Mouse (Mus musculus): ENCODE data around the gene Cox8a. TPM values are rescaled to one million over a fixed set of nuclear protein-coding genes. Genes with fewer than 3 reads are reported as not detected.

Gene Cox8a
- total RNA-seq (2021) = 1,000 to 10,000 TPM; 1,005 to 1,018 TPM

GRCm38 (mm10) chr19:7217162-7217925, at the start of gene Cox8a:
Cox8a (minus strand) TSS chr19:7217616.
- peak; percentile 95 to 97 for DNase-seq

GRCm38 (mm10) chr19:7266421-7266831, 49.0 kb upstream of the Cox8a start:
- DNase-seq = peak in 1 of 2 experiments; percentile 7

DNA sequence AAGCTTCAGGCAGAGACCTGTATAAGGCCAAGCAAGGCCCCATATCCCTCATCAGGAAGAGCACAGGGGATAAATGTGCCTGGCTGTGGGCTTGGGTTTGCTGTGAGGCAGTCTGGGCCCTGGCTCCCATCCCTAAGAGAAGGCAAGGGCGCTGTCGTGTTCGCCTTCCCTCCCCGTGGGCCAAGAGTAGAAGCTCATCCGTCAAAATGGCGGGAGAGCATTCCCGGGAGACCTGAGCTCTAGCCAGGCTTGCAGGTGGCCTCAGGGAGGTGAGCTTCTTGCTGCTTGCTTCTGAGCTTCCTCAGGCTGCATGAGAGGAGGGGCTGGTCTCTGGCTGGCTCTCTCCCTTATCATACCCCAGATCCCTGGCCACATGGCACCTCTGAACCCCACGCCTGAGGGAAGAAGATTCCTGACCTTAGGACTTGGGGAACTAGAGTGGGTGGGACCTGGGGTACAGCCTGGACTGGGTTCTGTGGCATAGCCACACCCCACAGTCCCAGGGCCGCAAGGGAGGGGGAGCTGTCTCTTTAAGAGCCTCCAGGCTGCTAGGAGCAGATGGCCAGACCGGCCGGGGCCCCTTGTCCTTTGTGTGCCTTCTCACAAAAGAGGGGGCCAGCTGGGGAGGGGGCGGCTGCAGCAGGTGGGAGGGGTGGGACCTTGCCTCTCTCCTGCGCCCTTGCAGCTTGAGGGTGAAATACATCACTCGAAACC, 48.2 kb upstream of the Cox8a start:
- no peak for DNase-seq

GRCm38 (mm10) chr19:7264766-7265331, 47.4 kb upstream of the Cox8a start:
- DNase-seq = peak in 1 of 2 experiments; percentile 27

- peak in 1 of 2 experiments; percentile 67 for DNase-seq
Measured at GRCm38 (mm10) chr19:7264088-7264765, 46.8 kb upstream of the Cox8a start.

- no peak for DNase-seq
Measured at GRCm38 (mm10) chr19:7262592-7262991, 45.2 kb upstream of the Cox8a start.

DNA sequence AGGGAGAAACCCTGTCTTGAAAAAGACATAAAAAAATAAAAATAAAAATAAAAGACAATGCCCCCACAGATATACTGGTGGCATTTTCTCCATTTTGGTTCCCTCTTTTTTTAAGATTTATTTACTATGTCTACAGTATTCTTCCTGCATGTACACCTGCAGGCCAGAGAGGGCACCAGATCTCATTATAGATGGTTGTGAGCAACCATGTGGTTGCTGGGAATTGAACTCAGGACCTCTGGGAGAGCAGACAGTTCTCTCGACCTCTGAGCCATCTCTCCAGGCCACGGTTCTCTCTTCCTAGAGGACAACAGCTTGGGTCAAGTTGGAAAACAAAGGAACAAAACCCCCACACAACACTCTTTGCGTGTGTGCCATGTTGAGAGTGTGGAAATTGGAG, 44.5 kb upstream of the Cox8a start:
- no peak for DNase-seq

DNA sequence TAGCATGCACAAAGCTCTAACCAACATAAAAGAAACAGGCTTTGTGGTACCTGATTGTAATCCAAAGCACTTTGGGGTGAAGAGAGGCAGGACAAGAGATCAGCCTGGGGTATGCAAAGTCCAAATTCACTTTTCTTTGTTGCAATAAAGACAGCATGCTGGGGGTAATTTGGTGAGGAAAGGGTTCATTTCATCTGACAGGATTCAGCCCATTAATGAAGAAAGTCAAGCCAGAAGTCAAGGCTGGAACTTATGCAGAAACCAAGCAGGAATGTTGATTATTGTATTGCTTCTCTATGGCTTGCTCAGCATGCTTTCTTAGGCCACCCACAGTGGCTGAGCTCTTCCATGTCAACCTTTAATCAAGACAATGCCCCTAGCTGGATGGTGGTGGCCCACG, 44.1 kb upstream of the Cox8a start:
- DNase-seq = no peak

- no peak for DNase-seq
Measured at GRCm38 (mm10) chr19:7257881-7258280, 40.5 kb upstream of the Cox8a start.

DNA sequence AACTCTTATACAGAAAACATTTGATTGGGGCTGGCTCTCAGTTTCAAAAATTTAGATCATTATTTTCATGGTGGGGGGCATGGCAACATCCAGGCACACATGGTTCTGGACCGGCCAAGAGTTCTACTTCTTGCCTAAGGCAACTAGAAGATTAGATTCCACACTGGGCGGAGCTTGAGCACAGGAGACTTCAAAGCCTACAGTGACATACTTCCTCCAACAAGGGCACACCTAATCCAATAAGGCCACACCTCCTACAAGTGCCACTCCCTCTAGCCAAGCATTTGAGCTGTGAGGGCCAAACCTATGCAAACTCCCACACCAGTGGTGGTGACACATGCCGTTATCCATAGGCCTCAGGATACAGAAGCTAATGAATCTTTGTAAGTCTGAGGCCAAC, 28.6 kb upstream of the Cox8a start:
- DNase-seq = no peak

- peak; percentile 89 to 90 for DNase-seq
Measured at GRCm38 (mm10) chr19:7240782-7241690, 23.6 kb upstream of the Cox8a start, which contains the start of gene Naa40. Naa40 (minus strand) TSS chr19:7241183.

GRCm38 (mm10) chr19:7240291-7240690, 22.9 kb upstream of the Cox8a start:
- DNase-seq = no peak

DNA sequence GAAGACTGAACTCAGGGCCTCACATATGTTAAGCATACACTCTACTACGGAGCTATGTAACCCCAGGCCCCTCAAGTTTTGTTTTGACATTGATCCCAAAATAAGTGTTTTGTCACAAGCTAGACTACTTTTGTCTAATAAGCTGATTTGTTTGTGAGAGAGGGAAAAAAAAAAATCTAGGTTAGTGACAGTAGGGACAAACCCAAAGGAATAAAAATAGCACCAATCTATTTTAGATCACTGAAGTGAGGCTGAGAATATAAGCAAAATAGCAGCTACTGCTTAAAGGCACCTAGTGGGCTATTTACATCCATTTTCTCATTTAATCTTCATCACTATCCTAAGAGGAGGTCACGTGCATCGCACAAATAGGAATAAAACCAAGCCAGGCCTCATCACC, 22.2 kb upstream of the Cox8a start:
- DNase-seq = no peak

DNA sequence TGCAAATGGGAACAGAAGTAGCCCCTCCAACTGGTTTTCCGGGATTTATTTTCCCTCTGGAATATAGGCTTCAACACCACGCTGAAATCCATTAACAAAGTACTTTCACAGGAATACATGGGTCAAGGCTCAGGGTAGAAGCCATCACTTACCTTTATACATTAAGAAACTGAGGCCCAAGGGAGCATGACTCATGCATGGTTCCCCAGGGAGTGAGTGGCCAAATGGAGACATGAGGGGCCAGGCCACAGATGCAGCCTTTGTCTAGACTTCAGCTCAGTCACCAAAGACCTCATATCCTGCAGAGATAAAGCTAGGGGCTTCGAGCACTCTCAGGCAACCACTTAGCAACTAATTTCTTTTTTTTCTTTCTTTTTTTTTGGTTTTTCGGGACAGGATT, 19.3 kb upstream of the Cox8a start:
- DNase-seq = no peak

GRCm38 (mm10) chr19:7236011-7236410, 18.6 kb upstream of the Cox8a start:
- no peak for DNase-seq

DNA sequence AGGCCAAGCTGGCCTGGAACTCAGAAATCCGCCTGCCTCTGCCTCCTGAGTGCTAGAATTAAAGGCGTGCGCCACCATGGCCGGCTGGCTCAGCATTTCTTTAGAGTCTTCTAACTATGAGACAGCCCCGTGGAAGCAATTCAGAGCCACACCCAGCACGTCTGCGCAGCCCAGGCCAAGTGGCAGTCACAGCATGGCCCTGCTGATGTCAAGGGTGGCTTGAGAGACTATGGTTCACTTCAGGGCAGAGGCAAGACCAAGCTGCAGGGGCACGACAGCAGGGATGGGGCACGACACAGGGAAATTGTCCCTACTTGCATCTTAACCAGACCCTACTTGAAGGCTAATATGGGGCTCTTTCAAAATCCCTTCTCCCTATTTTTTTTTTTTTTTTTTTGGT, 18.0 kb upstream of the Cox8a start:
- DNase-seq = no peak

DNA sequence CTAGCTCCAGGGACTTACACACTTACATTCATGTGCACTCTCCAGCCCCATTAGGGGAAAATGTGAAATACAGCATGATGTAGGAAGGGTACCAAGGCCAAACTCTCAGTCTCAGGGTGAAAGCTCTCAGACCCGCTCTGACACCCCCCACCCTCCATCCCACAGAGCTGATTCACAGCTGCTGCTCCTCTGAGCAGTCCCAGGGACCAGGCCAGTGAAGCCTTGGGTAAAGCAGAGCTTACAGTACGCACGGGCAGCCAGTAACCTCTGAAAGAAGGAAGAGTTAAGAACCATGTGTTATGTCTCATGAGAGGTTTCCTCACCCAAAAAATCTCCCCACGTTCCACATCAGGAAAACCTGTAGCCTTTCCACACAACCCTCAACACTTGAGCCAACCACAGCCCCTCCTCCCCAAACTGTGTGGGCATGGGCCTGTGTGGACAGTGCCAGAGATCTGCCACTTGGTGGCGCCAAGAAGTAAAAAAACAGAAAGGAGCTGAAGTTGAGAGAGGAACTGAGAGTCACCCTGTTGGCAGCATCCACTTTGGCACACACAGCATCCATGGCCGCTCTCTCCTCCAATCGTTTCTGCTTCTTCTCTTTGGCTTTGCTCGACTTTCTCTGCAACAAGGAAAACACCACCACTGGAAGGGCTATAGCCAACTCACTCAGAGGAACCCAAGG, 17.3 kb upstream of the Cox8a start:
- peak; percentile 83 to 85 for DNase-seq

GRCm38 (mm10) chr19:7226511-7226914, 9.1 kb upstream of the Cox8a start:
- no peak for DNase-seq

DNA sequence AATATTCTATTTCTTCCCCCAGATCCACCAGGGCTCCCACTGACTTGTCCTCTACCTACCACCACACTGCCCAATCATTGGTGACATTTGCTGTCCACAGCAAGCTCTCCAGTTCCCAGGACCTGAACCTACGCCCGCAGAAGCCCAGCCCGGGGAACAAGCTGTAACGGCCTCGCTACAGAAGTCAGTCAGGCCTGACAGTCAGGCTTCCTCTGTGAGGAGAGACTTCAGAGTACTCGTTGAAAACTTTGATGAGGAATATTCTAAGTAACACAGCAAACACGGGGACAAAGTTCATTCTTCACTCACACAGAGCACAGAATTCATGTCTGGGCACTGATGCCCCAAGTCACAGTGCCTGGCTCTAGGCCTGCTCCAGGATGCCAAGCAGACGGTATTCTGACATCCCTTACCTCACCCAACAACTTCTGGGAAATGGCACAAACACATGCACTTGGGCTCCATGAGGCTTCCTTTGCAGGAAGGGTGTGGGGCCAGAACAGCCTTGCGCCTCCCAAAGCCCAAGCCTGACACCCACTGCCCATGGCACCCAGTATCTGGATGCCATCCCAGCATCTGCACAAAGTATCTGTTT, 7.8 kb upstream of the Cox8a start:
- DNase-seq = no peak

DNA sequence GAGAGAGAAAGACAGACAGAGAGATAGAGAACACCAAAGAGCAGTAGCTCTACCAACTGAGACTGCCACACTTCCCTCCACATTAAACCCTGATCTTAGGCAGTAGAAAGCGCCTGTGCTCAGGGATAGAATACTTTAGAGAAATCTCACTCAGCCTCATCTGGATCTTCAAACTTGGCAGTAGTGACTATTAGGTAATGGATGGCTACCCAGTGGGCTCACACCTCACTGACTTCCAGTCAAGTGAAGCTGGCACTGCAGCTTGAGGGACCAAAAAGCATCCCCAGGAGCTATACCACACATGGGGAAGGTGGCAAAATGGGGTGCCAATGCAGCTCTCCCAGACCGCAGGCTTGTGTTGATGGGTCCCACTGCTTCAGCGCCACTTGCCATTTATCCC, 6.8 kb upstream of the Cox8a start:
- DNase-seq = no peak

GRCm38 (mm10) chr19:7223488-7223887, 6.1 kb upstream of the Cox8a start:
- no peak for DNase-seq

All from layer of hippocampus, postnatal 36 days (tissue).